Mouse (Mus musculus): ENCODE data around the gene Itsn1. TPM values are rescaled to one million over a fixed set of nuclear protein-coding genes. Genes with fewer than 3 reads are reported as not detected.

Gene Itsn1
- polyA plus RNA-seq, 1 experiment from 2014 or later, result 29.6 TPM

GRCm38 (mm10) chr16:91903801-91904506 is 174.9 kb downstream of the Itsn1 start:
- WGBS, result 91% methylated on average over 13 of the region's 13 CpGs
- ATAC-seq (ENCODE audit: insufficient number of reproducible peaks, insufficient read depth, low FRiP score, low TSS enrichment, low read depth), result no peak

DNA sequence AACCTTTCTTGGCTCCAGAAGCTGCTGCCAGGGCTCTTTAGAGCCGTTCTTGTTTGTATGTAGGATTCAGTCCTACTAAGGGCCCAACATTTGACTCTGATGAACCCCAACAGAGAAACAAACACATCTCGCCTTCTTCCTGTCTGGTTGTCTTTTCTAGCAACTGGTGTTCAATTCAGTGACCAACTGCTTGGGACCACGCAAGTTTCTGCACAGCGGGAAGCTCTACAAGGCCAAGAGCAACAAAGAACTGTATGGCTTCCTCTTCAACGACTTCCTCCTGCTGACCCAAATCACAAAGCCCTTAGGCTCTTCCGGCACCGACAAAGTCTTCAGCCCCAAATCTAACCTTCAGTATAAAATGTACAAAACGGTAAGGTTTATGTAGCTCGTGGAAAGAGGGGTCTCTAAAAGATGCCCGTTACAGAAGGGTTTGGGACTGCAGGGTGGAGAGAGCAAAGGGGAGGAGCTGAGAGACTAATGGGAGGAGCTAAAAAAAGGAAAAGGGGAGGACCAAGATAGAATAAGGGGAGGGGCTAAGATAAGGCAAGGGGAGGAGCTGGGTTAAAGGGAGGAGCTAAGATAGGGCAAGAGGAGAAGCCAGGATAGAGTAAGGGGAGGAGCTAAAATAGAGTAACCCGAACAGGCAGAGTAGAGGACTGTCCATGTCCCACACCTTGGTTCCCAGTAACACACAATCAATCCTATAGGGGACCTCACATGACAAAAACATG is 176.2 kb downstream of the Itsn1 start:
- Histone ChIP-seq H3K9me3 (no peaks in the 10 kb centered on the region), H3K27me3 (no peaks in the 10 kb centered on the region), H3K9ac (no peak overlapping the region), H3K36me3 (no peaks in the 10 kb centered on the region), H3K27ac (no peak overlapping the region), H3K4me2 (no peak overlapping the region), H3K4me1 (peaks cover 9% of the 10 kb centered on the region; the same call in 1 of the 2 replicates), H3K4me3 (no peak overlapping the region)
- WGBS, result 88% methylated on average over 11 of the region's 11 CpGs
- ATAC-seq (ENCODE audit: insufficient number of reproducible peaks, insufficient read depth, low FRiP score, low TSS enrichment, low read depth), result no peak

More at GRCm38 (mm10) chr16:91903801-91904506, 174.9 kb downstream of the Itsn1 start:
- Histone ChIP-seq H3K4me2 (no peak overlapping the region), H3K4me3 (no peak overlapping the region), H3K9me3 (no peaks in the 10 kb centered on the region), H3K4me1 (peaks cover 16% of the 10 kb centered on the region), H3K9ac (no peak overlapping the region), H3K27me3 (no peaks in the 10 kb centered on the region), H3K36me3 (no peaks in the 10 kb centered on the region), H3K27ac (no peak overlapping the region)

DNA sequence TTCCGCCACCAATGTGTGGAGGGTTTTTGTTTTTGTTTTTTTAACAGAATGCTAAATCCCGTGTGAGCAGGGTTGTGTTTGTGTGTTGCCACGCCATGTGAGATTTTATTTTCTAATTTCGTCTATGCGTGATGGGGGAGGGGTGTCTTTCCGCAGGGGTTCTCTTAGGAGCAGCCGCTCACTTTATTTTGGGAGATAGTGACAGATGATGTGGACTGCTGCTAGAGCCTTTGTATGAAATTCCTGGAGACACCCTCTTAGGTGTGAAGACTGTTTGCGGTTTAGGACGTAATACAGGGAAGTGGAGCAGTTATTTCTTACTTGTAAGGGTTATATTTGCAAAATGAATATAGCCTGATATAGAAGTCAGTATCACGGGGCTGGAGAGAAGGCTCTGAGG is 176.9 kb downstream of the Itsn1 start:
- Histone ChIP-seq H3K4me2 (no peak overlapping the region), H3K36me3 (no peaks in the 10 kb centered on the region), H3K27ac (no peak overlapping the region), H3K4me1 (peaks cover 9% of the 10 kb centered on the region; the same call in 1 of the 2 replicates), H3K4me3 (no peak overlapping the region), H3K9me3 (no peaks in the 10 kb centered on the region), H3K9ac (no peak overlapping the region), H3K27me3 (no peaks in the 10 kb centered on the region)
- WGBS, result 88% methylated on average over 10 of the region's 10 CpGs
- no peak for ATAC-seq (ENCODE audit: insufficient number of reproducible peaks, insufficient read depth, low FRiP score, low TSS enrichment, low read depth)

- Histone ChIP-seq H3K36me3 (no peaks in the 10 kb centered on the region), H3K9me3 (no peaks in the 10 kb centered on the region), H3K4me2 (no peak overlapping the region), H3K27me3 (no peaks in the 10 kb centered on the region), H3K4me1 (peaks cover 9% of the 10 kb centered on the region; the same call in 1 of the 2 replicates), H3K9ac (no peak overlapping the region), H3K27ac (0 out of 2 replicates have a peak overlapping the region, but pooled peaks have one; percentile 12), H3K4me3 (no peak overlapping the region)
- 88% methylated on average over 5 of the region's 5 CpGs for WGBS
- no peak for ATAC-seq (ENCODE audit: insufficient number of reproducible peaks, insufficient read depth, low FRiP score, low TSS enrichment, low read depth)
Measured at GRCm38 (mm10) chr16:91906672-91907071, 177.6 kb downstream of the Itsn1 start.

DNA sequence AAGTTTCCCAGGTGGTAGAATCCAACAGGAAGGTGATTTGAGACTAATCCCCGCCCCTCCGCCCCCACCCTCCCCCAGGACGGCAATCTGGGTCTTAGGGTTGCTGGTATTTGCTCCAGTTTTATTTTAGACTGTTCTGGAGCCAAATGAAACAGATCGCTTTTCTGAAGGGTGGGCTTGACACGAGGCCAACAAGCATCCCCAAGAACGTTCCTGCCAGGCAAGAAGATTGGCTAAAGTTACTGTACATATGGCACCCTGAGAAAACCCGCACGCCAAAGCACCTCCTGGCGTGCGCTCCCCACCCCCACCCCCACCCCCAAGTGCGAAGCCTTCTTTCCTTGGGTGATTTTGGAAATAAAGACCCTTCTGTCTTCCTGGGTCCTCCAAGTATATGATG is 178.1 kb downstream of the Itsn1 start:
- Histone ChIP-seq H3K9me3 (no peaks in the 10 kb centered on the region), H3K27me3 (no peaks in the 10 kb centered on the region), H3K9ac (no peak overlapping the region), H3K27ac (peak overlapping the region; percentile 16; the same call in 1 of the 2 replicates), H3K4me2 (no peak overlapping the region), H3K4me3 (no peak overlapping the region), H3K4me1 (peaks cover 9% of the 10 kb centered on the region; the same call in 1 of the 2 replicates), H3K36me3 (no peaks in the 10 kb centered on the region)
- no peak for ATAC-seq (ENCODE audit: insufficient number of reproducible peaks, insufficient read depth, low FRiP score, low TSS enrichment, low read depth)
- 61% methylated on average over 11 of the region's 11 CpGs for WGBS

DNA sequence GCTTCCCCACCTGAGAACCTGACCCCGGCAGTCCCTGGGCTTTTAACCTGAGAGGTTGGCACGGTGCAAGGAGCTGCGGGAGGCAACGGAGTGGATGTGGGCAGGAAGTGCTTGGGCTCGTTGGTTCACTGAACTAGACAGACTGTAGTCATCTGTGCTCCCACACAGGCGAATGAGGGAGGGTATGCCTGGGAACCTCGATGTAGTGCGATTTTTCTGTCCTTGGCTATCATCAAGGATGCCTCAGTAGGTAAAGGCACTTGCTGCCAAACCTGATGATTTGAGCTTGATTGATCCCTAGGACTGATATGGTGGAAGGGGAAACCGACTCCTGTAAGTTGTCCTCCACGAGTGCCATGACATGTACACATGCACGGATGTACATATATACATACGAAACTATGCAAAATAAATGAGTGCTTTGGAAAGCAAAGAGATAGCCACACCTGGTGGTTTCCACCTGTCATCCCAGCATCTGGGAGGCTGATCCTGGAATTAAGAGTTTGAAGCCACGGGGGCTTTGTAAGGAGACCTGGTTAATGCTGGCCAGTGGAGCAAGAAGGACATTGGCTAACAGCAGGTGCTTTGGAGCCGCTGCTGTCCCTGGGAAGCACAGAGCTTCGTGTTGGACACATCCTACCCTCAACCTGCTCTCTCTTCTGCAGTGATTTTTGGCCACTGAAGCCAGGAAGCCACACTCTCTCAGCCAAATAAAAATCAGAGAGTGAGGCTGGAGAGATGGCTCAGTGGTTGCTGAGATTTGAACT is 180.7 kb downstream of the Itsn1 start:
- no peak for ATAC-seq (ENCODE audit: insufficient number of reproducible peaks, insufficient read depth, low FRiP score, low TSS enrichment, low read depth)
- H3K27me3 ChIP-seq, result no peaks in the 10 kb centered on the region
- H3K9me3 ChIP-seq, result no peaks in the 10 kb centered on the region
- H3K4me2 ChIP-seq, result no peak overlapping the region
- no peak overlapping the region for H3K4me3 ChIP-seq
- 87% methylated on average over 15 of the region's 15 CpGs for WGBS
- H3K27ac ChIP-seq, result no peak overlapping the region
- no peak overlapping the region for H3K9ac ChIP-seq
- peaks cover 9% of the 10 kb centered on the region; the same call in 1 of the 2 replicates for H3K4me1 ChIP-seq
- no peaks in the 10 kb centered on the region for H3K36me3 ChIP-seq

GRCm38 (mm10) chr16:91917631-91918096 is 188.6 kb downstream of the Itsn1 start:
- Histone ChIP-seq H3K36me3 (no peaks in the 10 kb centered on the region), H3K4me1 (peaks cover 9% of the 10 kb centered on the region; the same call in 1 of the 2 replicates), H3K27ac (no peak overlapping the region), H3K9ac (peak overlapping the region; percentile 47; the same call in 1 of the 2 replicates), H3K27me3 (no peaks in the 10 kb centered on the region), H3K9me3 (no peaks in the 10 kb centered on the region), H3K4me2 (peak overlapping the region; percentile 50), H3K4me3 (peak overlapping the region; percentile 23)
- ATAC-seq (ENCODE audit: insufficient number of reproducible peaks, insufficient read depth, low FRiP score, low TSS enrichment, low read depth), result no peak
- WGBS, result 28% methylated on average over 17 of the region's 17 CpGs

- Histone ChIP-seq H3K27me3 (no peaks in the 10 kb centered on the region), H3K4me1 (peaks cover 9% of the 10 kb centered on the region; the same call in 1 of the 2 replicates), H3K9ac (no peak overlapping the region; the same call in 1 of the 2 replicates), H3K9me3 (no peaks in the 10 kb centered on the region), H3K4me2 (no peak overlapping the region), H3K4me3 (no peak overlapping the region), H3K36me3 (peaks cover 7% of the 10 kb centered on the region), H3K27ac (no peak overlapping the region)
- WGBS, result 58% methylated on average over 4 of the region's 4 CpGs
- ATAC-seq (ENCODE audit: insufficient number of reproducible peaks, insufficient read depth, low FRiP score, low TSS enrichment, low read depth), result no peak
Measured at GRCm38 (mm10) chr16:91918461-91918860, 189.4 kb downstream of the Itsn1 start.

DNA sequence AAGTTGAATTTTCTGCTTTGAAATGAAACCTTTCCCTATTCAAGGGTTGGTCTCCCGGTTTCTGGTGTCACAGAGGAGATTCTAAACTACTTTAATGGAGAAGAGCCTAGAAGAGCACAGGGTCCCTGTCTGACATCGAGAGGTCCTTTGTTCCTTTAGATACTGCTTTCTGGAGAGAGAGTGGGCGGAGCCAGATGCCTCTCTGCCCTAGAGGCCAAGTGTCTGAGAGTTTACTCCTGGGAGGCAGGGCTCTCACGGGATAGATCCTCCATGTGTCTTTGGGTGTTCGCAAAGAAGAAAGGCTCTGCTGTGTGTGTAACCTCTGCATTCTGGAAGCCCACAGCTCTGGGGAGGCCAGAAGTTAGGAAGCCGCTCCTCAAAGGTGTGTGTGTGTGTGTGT is 190.0 kb downstream of the Itsn1 start:
- Histone ChIP-seq H3K27ac (no peak overlapping the region), H3K4me2 (no peak overlapping the region), H3K4me3 (no peak overlapping the region), H3K9me3 (no peaks in the 10 kb centered on the region), H3K27me3 (no peaks in the 10 kb centered on the region), H3K36me3 (peaks cover 13% of the 10 kb centered on the region), H3K9ac (no peak overlapping the region), H3K4me1 (peaks cover 9% of the 10 kb centered on the region; the same call in 1 of the 2 replicates)
- no peak; the same call in 1 of the 2 replicates for ATAC-seq (ENCODE audit: insufficient number of reproducible peaks, insufficient read depth, low FRiP score, low TSS enrichment, low read depth)
- 62% methylated on average over 6 of the region's 6 CpGs for WGBS

GRCm38 (mm10) chr16:91921340-91921739 is 192.3 kb downstream of the Itsn1 start:
- Histone ChIP-seq H3K4me2 (no peak overlapping the region), H3K27ac (no peak overlapping the region), H3K9ac (no peak overlapping the region), H3K27me3 (no peaks in the 10 kb centered on the region), H3K4me1 (peaks cover 9% of the 10 kb centered on the region; the same call in 1 of the 2 replicates), H3K4me3 (no peak overlapping the region), H3K36me3 (peaks cover 36% of the 10 kb centered on the region), H3K9me3 (no peaks in the 10 kb centered on the region)
- ATAC-seq (ENCODE audit: insufficient number of reproducible peaks, insufficient read depth, low FRiP score, low TSS enrichment, low read depth), result no peak
- 95% methylated on average over 11 of the region's 11 CpGs for WGBS

DNA sequence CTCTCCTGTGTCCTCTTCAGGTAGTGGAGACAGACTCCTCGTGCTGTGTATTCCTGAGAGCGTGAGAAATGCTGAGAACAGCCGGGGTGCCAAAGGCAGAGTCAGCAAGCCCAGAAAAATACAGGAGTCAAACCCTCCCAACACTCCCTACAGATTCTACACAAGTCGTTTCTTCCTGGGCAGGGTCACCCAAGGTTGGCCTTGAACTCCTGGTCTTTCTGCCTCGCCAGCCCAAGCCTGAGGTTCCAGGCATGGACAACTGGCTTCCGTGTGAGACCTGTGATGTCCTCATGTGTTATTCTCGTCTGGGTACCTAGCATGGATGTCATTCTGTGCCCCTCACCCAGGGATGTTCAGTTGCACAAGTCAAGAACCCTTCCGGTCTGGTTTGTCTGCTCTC is 193.9 kb downstream of the Itsn1 start:
- no peak overlapping the region for H3K4me2 ChIP-seq
- peaks cover 52% of the 10 kb centered on the region for H3K36me3 ChIP-seq
- H3K4me3 ChIP-seq, result no peak overlapping the region
- H3K27ac ChIP-seq, result no peak overlapping the region
- H3K9me3 ChIP-seq, result no peaks in the 10 kb centered on the region
- ATAC-seq (ENCODE audit: insufficient number of reproducible peaks, insufficient read depth, low FRiP score, low TSS enrichment, low read depth), result no peak
- no peaks in the 10 kb centered on the region for H3K27me3 ChIP-seq
- peaks cover 2% of the 10 kb centered on the region; the same call in 1 of the 2 replicates for H3K4me1 ChIP-seq
- no peak overlapping the region for H3K9ac ChIP-seq
- 84% methylated on average over 8 of the region's 8 CpGs for whole genome bisulfite sequencing

All from embryonic facial prominence, embryonic 13.5 days (tissue).